Mouse (Mus musculus) lung, adult 18-20 months (tissue): ENCODE data around the gene Sfpq.

Experiments
- DNase-seq, 2 experiments: peaks; one replicate each; pipeline ENCODE4 v3.0.0; 2022; ENCODE audit warnings: mixed read lengths in 2 of 2

Gene Sfpq

DNA sequence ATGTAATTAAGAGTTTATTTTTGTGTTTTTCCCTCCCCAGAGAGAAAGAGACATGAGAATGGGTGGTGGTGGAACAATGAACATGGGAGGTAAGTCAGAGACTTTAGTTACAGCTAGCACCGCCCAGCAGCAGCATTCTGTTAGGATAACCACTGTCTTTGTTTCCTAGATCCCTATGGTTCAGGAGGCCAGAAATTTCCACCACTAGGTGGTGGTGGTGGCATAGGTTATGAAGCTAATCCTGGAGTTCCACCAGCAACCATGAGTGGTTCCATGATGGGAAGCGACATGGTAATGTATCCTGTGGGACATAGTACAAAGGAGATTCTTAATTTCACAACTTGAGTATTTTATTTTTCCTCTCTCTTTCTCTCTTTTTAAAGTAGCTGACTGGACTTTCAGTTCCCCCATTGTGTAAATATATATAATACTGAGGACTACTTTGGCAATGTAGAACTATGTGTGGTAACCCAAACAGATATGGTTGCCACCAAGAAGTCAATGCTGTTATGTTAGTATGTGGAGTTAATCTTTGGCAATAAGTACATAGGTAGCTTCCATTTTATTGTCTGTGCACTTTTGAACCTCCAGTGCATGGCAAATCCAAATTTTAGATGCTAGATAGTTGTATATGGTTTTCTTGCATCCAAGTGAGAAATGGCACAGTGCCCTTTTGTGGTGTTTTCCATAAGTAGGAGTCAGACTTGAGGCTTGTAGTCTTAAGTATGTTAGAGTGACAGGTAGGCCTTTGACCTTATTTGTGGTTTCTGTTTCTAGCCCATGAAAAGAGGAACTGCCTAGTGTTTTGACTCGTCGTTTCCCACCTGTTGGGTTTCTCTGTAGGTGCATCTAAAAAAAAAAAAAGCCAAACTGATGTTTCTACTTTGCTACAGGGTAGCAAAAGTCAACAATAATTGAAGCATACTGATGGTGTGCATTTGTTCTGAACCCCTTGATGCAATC is 6.4 kb downstream of the Sfpq start:
- DNase-seq: peak; percentile 19 to 27

DNA sequence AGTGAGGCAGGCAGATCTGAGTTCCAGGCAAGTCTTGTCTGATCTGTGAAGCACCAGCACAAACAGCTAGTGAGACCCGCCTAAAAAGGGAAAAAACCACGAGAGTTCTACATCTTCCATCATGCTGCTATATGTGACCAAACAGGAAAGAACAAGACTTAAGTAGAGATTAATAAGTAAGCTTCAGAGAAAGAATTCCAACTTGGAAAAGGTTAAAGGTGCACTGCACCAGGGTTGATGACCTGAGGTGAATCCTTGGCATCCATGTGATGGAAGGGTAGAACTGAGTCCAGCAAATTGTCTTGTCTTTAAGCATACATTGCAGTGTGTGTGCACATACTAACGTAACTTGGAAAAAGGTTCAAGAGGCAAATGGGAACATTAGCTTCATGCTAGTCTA is 16.0 kb downstream of the Sfpq start:
- no peak for DNase-seq

DNA sequence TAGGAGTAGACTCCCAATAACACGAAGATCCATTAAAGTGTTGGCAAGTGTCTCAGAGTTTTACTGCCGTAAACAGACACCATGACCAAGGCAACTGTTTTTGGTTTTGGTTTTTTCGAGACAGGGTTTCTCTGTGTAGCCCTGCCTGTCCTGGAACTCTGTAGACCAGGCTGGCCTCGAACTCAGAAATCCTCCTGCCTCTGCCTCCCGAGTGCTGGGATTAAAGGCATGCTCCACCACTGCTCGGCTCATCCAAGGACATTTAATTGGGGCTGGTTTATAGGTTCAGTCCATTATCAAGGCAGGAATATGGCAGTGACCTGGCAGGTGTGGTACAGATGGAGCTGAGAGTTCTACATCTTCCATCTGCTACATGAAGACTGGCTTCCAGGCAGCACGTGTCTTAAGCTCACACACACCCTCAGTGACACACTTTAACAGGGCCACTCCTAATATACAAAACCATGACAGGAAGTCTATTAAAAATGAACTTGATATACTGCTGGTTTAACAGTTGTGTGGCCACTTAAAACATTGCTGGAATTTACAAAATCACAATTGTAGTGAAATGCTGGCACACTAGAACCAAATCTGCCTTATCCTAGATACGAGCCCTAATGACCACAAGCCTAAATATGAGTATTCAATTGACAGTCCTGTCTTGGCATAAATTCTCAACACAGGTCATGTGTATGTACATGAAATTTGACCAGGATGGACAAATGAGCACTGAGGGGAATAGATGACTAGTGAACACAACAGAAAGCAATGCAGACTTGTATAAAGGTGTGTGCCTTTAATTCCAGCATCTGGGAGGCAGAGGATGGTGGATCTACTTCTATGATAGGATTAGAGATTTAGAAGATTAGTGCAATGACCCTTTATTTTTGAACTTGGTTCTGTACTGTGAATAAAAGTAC is 17.0 kb downstream of the Sfpq start:
- no peak for DNase-seq

DNA sequence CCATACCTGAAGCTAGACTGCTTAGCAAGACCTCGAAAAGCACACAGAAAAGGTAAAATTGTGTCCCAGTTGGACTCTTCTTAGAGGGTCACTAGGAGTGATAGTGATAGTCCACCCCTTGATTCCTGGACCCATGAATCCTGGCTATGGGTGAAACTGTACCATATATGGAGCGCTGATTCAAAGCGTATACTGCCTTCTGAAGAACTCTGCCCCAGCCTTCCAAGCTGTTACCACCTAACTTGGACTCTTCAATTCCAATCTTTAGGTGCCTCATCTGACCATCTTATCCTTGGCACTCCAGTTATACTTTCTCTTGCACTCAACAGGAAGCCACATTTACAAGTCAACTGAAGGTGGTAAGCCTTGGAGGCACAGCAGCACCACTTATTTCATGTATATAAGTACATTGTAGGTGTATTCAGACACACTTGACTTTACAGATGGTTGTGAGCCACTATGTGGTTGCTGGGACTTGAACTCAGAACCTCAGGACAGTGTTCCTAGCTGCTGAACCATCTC is 17.8 kb downstream of the Sfpq start:
- DNase-seq: no peak

DNA sequence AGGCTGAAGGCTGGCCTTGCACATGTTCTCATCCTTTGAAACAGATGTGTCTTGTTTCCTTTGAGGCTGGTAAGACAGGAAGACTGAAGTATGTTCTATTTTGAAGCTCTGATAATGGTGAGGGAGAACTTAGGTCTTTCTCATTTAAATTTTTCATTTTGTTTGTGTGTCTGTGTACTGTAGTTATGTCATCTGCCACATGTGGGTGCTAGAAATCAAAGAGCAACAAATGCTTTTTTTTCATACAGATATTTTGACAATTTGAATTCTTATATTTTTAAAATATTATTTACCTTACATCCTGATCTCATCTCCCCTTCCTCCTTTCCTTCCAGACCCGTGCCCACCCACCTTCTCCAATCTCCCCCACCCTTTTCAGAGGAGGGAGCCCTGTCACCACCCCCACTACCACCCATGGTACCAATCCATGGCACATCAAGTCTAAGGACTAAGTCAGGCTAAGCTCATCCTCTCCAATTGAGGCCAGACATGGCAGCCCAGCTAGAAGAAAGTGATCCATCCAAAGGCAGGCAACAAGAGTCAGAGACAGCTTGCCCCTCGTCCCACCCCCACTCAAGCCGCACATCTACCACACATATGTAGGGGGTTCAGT is 18.9 kb downstream of the Sfpq start:
- DNase-seq: no peak

DNA sequence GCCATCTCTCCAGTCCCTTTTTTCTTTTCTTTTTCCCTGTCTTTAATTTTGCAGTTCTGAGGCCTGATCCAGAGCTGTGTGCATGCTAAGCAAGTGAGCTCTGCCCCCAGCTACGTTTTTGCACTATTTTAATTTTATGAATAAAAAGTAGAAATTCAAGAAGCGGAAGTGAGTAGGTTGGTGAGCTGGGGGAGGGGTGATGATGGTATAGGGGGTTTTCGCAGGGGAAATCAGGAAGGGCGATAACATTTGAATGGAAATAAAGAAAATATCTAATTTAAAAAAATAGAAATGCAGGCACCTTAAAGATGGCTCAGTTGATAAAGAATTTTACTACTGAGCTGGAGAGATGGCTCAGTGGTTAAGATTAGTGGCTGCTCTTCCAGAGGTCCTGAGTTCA is 22.4 kb downstream of the Sfpq start:
- DNase-seq: no peak

DNA sequence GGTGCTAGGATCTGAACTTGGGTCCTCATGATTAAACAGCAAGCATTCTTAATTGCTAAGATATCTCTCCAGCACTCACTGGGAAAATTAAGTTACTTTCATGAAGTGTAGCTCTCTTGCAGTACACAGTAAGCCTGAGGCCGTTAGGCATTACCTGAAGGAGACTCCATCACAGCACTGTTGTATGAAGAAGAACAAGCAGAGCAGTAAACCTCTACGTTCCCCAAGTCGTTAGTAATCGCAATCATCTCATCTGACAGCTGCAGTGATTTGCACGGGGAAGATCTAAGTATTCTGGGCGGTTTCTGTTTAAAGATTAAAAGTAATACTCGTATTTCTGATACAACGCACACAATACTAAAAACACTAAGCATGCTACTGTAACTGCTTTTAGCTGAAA is 30.0 kb downstream of the Sfpq start:
- no peak for DNase-seq

DNA sequence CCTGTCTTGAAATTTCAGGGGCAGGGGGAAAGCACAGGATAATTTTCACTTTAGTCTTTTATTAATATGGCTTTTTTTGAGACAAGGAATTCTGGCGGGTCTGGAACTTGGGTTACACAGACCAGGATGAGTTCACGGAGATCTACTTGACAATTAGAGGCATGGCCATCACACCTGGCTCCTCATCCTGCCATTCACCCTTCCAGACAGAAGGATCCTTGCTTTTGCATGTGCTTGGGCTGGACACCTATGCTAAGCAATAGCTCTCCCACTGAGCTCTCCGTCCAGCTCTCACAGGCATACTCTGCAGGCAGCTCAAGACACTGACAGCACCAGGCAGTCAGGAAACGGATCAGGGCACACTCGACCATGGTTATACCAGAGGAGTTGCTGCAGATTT is 31.9 kb downstream of the Sfpq start:
- no peak for DNase-seq

DNA sequence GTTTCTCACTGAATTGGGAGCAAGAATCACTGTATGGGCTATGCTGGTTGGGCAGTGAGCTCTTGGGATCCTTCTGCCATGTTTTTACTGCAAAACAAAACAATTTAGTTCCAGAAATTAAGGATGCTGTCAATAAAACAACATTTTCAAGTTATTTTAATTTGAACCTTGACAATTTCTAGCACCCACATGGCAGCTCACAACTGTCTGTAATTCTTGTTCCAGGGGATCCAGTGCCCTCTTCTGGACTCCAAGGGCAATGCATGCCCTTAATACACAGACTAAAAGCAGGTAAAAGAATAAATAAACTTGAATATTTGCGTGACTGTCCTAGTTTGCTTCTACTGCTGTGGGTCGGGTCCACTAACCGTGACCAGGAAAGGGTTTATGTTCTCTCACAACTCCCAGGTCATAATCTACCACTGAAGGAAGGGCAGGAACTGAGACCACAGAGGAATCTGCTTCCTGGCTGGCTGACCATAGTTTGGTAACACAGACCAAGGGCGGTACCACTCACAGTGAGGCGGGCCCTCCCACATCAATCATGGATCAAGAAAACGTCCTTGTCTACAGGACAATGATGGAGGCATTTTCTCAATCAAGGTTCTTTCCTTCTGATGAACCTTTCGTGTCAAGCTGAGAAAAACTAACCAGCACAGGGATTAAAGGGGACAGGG is 33.5 kb downstream of the Sfpq start:
- no peak for DNase-seq

DNA sequence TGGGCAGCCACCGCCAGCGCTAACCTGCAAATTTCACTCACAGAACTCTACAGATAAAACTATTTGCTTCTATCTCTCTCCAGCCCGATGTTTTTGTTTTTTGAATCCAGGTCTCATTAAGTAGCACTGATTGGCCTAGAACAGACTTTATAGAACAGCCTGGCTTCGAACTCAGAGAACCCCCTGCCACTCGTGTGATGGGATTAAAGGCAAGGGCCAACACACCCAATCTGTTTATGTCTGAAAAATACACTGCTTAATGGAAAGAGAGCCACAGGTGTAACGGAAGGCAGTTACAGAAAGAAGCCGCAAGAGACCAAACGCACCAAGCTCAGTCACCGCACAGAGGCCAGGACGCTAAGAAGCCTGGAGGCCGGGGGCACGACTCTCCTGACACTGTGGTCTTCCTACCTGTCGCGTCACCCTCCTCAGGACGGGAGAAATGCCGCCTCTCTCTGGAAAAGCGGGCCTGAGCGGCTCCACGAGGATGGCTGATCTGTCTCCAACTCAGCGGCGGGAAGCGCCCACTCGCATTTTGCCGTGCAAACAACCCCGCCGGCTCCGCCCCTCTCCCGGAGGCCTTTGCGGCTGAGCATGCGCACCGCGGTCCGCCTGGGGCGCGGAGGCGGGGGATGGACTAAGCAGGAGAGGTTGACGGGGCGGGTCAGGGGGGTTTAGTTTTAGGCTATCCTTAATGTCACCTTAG is 39.6 kb downstream of the Sfpq start, which contains the start of gene Zmym1:
Zmym1 (minus strand) TSS at position 568 of the 706 bp plus-strand sequence.
- DNase-seq: peak; percentile 90 to 93

DNA sequence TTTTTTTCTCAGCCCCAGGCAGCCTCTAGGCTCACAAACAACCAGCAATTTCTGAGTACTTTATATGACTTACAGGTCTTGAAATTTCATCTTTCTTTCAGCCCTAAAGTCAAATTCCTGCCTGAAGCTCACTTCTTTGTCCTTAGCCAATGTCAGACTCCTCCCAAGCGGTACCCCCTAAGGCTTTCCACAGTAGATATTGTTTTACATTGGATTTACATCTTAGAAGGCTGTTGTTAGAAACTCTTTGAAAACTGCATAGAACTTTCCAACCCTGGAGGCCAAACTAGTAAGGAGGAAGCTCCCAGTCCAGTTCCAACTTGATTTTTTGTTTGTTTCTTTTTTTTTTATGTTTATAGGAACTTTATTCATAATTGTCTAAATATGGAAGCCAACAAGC is 42.9 kb downstream of the Sfpq start:
- DNase-seq: no peak

DNA sequence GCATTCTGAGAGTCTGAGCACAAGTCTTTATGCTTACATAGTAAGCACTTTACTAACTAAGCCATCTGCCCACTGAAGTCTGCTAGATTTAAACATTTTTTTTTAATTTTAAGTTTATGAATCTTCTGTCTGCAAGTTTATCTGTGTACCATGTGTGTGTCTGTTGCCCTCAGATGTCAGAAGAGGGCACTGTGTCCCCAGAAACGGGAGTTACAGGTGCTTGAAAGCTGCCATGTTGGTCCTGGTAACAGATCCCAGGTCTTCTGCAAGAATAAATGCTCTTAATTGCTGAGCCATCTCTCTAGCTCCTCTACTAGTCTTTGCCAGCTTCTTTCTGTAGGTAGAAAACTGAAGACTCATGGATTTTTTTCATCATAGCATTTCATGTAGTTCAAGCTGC is 53.8 kb downstream of the Sfpq start:
- DNase-seq: no peak

DNA sequence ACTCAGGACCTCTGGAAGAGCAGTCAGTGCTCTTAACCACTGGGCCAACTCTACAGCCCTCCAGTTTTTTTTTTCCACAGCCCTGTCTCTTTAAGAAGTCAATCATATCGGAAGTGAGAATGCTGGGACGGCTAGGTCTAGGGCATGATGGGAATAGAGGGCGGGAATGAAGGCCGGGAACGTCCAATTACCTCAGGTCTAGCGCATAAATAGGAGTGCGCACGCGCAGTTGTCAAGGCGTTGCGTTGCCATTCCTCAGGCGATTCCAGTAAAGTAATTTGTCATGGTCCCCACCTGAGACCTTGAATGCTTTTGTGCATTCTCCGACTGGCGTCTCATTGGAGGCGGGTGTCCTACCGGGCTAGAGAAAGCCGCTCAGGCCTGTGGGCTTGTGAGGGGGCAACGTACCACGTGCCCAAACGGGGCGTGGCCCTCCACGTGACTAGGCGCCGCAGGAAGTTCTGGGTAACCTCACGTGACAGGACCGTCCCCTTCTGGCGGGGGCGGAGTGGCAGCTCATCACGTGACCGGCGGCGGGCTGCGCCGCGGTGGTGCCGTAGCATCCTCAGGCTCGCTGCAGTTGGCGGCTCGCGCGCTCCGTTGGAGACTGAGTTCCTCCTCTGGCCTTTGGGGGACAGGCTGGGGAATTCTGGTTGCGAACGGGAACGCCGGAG is 55.9 kb downstream of the Sfpq start, which contains the start of gene Zmym6:
Zmym6 (plus strand) TSS at position 509 of the 674 bp plus-strand sequence.
- peak; percentile 94 to 96 for DNase-seq

DNA sequence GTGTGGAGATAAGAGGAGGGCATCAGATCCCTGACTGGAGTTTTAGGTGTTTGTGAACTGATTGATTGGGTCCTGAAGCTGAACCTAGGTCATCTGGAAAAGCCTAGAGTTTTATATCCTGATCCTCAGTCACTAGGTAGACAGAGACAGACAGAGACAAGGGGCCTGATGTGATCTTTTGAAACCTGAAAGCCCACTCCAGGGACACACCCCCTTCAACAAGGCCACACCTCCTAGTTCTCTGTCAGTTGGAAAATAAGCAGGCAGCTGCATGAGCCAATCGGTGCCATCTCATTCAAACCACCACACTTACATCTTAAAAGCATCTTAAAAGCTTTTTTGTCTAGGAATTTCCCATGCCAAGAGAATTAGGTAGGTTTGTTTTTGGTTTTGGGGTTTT is 59.7 kb downstream of the Sfpq start:
- DNase-seq: no peak

DNA sequence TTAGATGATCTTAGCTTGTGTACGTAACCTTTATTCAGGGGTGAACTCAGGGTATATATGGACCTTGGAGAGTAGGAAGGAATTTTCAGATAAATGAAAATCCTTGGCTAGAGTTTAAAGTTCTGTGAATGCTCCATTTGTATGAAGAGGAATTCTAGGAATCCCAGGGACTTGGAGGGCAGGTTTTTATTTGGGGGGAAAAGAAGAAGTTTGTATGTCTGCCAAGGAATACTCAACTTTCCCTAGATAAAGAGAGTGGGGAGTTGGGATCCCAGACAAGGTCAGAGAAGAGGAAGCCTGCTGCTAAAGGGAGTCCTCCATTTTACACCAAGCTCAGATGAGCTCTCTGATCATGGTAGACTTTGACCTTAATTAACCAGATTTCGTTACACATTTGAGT is 62.0 kb downstream of the Sfpq start:
- no peak for DNase-seq

DNA sequence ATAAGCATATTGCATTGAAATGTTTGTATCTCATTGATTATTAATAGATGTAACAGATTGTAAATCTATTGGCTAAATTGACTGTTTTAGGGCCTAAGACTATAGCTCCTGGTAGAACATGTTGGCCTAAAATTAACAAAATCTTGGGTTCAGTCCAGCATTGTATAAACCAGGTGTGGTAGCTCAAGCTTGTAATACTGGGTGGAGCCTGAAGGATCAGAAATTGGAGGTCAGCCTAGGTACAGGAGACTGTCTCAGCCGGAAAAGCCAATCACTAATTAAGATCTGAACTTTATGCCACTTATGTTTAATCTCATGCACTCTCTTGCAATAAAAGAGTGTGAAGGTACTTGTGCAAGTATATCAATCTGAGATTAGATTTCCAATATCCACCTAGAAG is 64.6 kb downstream of the Sfpq start:
- no peak for DNase-seq
